Mouse (Mus musculus) C2C12 (cell line): ENCODE data around the gene Slc38a3. TPM values are rescaled to one million over a fixed set of nuclear protein-coding genes. Genes with fewer than 3 reads are reported as not detected.

Experiments used
- H3K27me3 ChIP-seq: one replicate; pipeline ENCODE4 v1.6.1; 2011; ENCODE audit not compliant: control insufficient read depth, insufficient read depth, insufficient read length
- H3K36me3 ChIP-seq: one replicate; pipeline ENCODE4 v1.6.1; 2011; ENCODE audit not compliant: control insufficient read depth, insufficient read depth
- H3K4me3 ChIP-seq: one replicate; pipeline ENCODE4 v1.5.1; 2011; ENCODE audit warnings: mild to moderate bottlenecking, control low read depth; ENCODE audit not compliant: poor library complexity, insufficient read depth, severe bottlenecking
- H3K79me2 ChIP-seq: one replicate; pipeline ENCODE4 v1.6.1; 2011; ENCODE audit not compliant: control insufficient read depth, insufficient read depth
- H3K79me3 ChIP-seq: one replicate; pipeline ENCODE4 v1.6.1; 2011; ENCODE audit warnings: low read depth, control low read depth
- H3ac ChIP-seq: one replicate; pipeline ENCODE3; 2011; ENCODE audit warnings: low read depth; ENCODE audit not compliant: control insufficient read depth, insufficient read length
- CEBPB ChIP-seq: IDR thresholded peaks from one replicate; pipeline ENCODE4 v1.6.1; 2011; ENCODE audit warnings: low read depth, mild to moderate bottlenecking, control low read depth, moderate library complexity
- CTCF ChIP-seq: IDR thresholded peaks from one replicate; pipeline ENCODE4 v1.5.1; 2011; ENCODE audit not compliant: control insufficient read depth, insufficient read depth, insufficient read length
- FOSL1 ChIP-seq: IDR thresholded peaks from one replicate; pipeline ENCODE4 v1.8.0; 2011; ENCODE audit warnings: mild to moderate bottlenecking, low read length; ENCODE audit not compliant: poor library complexity, insufficient read depth, severe bottlenecking
- MAX ChIP-seq: IDR thresholded peaks from one replicate; pipeline ENCODE4 v1.6.1; 2011; ENCODE audit warnings: mild to moderate bottlenecking, control low read depth
- MYOD1 ChIP-seq: IDR thresholded peaks from one replicate; pipeline ENCODE4 v1.6.1; 2011; ENCODE audit warnings: low read depth; ENCODE audit not compliant: control insufficient read depth, insufficient read length
- MYOG ChIP-seq: IDR thresholded peaks from one replicate; pipeline ENCODE4 v1.6.1; 2011; ENCODE audit not compliant: control insufficient read depth, insufficient read length; ENCODE audit errors: extremely low read depth
- USF1 ChIP-seq: IDR thresholded peaks from one replicate; pipeline ENCODE4 v1.6.1; 2011; ENCODE audit warnings: low read depth, mild to moderate bottlenecking, control low read depth, moderate library complexity
- polyA plus RNA-seq: library from polyadenylated mRNA; unstranded; fragments of >200 nt; fragmentation: generic; extraction: Trizol; gene quantifications from one replicate; pipeline ENCODE4 v1.2.1, GENCODE M21; 2012; ENCODE audit warnings: missing spikeins

Slc38a3 gene
- polyA plus RNA-seq, 1 experiment = 0.01 TPM

DNA sequence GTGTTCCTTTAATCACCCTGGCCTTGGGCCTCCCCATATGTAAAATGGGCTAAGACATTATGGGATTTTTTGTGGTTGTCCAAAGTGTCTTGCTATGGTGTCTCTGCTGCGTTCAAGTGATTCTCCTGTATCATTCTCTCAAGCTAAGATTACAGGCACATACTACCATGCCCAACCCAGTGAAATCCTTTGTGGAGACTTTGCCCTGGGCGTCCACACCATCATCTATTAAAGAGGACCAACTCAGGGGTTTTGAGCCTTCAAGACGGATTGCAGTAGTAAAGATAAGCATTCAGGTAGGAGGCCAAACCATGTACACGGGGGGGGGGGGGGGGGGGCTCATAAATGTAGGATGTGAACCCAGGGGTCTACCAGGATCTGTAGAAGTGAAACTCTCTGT, 14.7 kb downstream of the Slc38a3 start:
- Histone ChIP-seq H3K79me2 (no peaks in the 10 kb centered on the region), H3K36me3 (no peaks in the 10 kb centered on the region), H3K79me3 (no peaks in the 10 kb centered on the region), H3ac (no peak overlapping the region), H3K4me3 (no peak overlapping the region), H3K27me3 (peaks cover 43% of the 10 kb centered on the region)
- TF ChIP-seq USF1 (no peak), CEBPB (no peak), MYOD1 (no peak)

DNA sequence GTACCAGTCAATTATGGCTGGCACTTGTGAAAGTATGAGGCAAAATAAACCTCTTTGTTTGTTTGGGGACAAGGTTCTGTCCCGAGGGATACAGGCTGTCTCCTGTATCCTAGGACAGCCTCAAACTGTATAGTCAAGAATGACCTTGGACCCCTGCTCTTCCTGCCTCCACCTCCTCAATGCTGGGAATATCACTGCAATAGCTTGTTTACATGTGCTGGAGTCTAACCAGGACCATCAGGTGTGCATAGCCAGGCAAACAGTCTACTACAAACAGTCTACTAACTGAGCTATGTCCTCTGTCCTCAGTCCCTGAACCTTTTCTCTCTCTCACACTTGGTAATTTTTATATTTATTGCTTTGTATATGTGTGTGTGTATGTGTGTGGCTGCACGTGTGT, 15.9 kb downstream of the Slc38a3 start:
- Histone ChIP-seq H3K27me3 (peaks cover 32% of the 10 kb centered on the region), H3ac (no peak overlapping the region)

DNA sequence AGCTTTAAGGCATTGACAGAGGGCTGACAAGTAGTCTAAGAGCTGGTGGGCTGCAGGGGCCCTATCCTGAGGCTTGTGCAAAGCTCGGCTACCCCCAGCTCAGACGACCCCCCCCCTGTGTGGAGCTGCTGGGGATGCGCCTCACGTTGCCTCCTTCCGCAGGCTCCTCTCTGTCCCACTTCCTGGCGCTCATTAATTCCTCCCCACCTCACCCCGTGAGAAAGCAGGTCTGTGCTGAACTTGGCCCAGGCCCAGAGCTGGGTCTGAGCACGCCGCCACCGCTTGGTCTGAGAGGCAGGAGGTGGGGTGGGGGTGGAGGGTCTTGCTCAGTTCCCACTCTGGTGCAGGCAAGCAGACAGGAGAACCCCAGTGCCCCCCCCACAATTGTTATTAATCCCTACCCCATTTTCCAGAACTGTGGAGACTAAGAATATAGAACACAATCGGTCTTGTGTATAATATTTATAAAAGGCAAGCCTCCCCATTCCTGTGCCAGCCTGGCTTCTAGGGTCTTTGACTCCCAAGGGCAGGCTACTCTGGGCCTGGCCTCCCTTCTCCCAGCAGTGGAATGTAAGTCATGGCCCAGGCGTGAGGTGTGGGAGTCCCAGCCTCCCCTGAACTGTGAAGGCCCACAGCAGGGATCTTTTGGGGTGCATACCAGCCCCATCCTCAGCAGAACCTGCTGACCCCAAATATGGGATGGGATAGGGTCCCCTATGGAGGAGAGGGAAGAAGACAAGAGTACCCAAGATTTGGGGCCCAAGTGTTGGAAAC, 18.4 kb downstream of the Slc38a3 start:
- Histone ChIP-seq H3K4me3 (no peak overlapping the region), H3ac (no peak overlapping the region), H3K79me3 (no peaks in the 10 kb centered on the region), H3K27me3 (peaks cover 14% of the 10 kb centered on the region), H3K79me2 (no peaks in the 10 kb centered on the region), H3K36me3 (no peaks in the 10 kb centered on the region)
- TF ChIP-seq USF1 = no peak
- TF ChIP-seq MYOD1 = no peak
- TF ChIP-seq MYOG = no peak
- TF ChIP-seq CEBPB = no peak
- TF ChIP-seq MAX = no peak
- TF ChIP-seq CTCF = no peak
- TF ChIP-seq FOSL1 = no peak

More for the DNA sequence above, 15.9 kb downstream of the Slc38a3 start:
- Histone ChIP-seq H3K79me2 (no peaks in the 10 kb centered on the region), H3K4me3 (no peak overlapping the region), H3K36me3 (no peaks in the 10 kb centered on the region), H3K79me3 (no peaks in the 10 kb centered on the region)
- TF ChIP-seq CTCF (no peak), MAX (no peak), MYOD1 (no peak), FOSL1 (no peak), MYOG (no peak)

DNA sequence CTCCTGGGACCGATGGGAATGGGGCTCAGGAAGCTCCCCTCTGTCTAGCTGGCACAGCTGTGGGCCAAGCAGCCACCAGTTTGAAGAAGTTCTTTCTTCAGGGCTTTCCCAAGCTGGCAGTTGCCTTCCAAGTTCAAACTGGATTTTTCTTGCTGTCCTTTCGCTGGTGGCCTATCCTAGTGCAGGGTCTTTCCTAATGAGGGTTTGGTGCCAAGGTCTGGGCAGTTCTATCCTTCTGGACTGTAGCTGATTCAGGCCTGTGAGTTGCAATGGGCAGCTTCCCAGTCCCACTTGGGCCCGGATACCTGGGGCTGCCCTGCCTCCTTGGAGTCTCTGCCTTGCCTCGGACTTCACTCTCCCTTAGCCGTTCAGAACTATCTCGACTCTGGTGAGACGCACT, 19.1 kb downstream of the Slc38a3 start:
- no peak overlapping the region for H3ac ChIP-seq
- no peaks in the 10 kb centered on the region for H3K79me2 ChIP-seq
- no peak for TF ChIP-seq USF1
- no peak for TF ChIP-seq MAX
- TF ChIP-seq CEBPB = no peak
- no peak for TF ChIP-seq CTCF
- TF ChIP-seq MYOG = no peak
- no peak for TF ChIP-seq FOSL1
- no peak for TF ChIP-seq MYOD1
- H3K27me3 ChIP-seq = peaks cover 8% of the 10 kb centered on the region
- no peak overlapping the region for H3K4me3 ChIP-seq
- H3K36me3 ChIP-seq = no peaks in the 10 kb centered on the region
- no peaks in the 10 kb centered on the region for H3K79me3 ChIP-seq

DNA sequence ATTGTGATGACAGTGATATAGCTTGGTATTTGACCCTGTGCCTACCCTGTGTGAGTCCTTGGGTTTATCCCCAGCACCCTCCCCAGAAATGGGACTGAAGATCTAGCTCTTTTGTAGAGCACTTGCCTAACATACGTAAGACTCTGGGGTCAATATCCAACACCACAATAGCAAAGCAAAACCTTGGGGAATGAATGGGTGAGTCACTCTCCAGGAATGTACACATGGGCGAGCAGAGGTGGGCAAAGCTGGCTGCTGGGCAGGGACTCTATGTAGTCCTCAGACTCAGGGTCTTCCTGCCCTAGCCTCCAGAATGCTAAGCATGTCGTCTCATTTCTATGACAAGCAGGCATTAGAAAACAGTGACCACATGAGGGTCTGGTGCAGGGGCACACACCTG, 20.6 kb downstream of the Slc38a3 start:
- no peaks in the 10 kb centered on the region for H3K79me2 ChIP-seq
- H3K4me3 ChIP-seq = no peak overlapping the region
- no peaks in the 10 kb centered on the region for H3K79me3 ChIP-seq
- TF ChIP-seq MYOG (no peak), MAX (no peak), MYOD1 (no peak), CTCF (no peak), USF1 (no peak), CEBPB (no peak), FOSL1 (no peak)
- H3K36me3 ChIP-seq = no peaks in the 10 kb centered on the region
- peaks cover 3% of the 10 kb centered on the region for H3K27me3 ChIP-seq
- no peak overlapping the region for H3ac ChIP-seq

DNA sequence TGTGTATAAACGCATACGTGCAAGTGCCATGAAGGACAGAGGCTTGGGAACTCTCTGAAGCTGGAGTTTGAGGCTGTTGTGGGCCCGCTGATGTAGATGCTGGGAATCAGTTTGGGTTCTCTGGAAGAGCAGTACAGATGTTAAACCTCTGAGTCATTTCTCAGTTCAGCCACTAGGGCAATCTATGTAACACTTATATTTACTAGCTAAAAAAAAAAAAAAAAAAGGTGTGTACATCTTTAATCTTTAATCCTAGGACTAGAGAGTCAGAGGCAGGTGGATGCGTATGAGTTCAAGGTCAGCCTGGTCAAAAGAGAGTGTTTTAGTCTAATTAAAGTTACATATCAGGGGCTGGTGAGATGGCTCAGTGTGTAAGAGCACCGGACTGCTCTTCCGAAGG, 22.4 kb downstream of the Slc38a3 start:
- no peaks in the 10 kb centered on the region for H3K79me3 ChIP-seq
- no peaks in the 10 kb centered on the region for H3K36me3 ChIP-seq
- no peaks in the 10 kb centered on the region for H3K79me2 ChIP-seq
- H3ac ChIP-seq = no peak overlapping the region
- H3K4me3 ChIP-seq = no peak overlapping the region
- peaks cover 3% of the 10 kb centered on the region for H3K27me3 ChIP-seq
- TF ChIP-seq CTCF (no peak), USF1 (no peak), FOSL1 (no peak), MAX (no peak), CEBPB (no peak), MYOG (no peak), MYOD1 (no peak)
